Mouse (Mus musculus) liver, embryonic 14.5 days (tissue): ENCODE data around the gene Mlx.

Experiments
- CTCF ChIP-seq: IDR thresholded peaks from 2 replicates; pipeline ENCODE4 v1.5.1; 2016; ENCODE audit warnings: antibody characterized with exemption, low read depth, control low read depth
- EP300 ChIP-seq: IDR thresholded peaks from 2 replicates; pipeline ENCODE4 v1.6.1; 2016; ENCODE audit warnings: antibody characterized with exemption, low read depth

GRCm38 (mm10) chr11:101045826-101046225 is 41.3 kb upstream of the Mlx start:
- TF ChIP-seq CTCF (no peak), EP300 (no peak)
